Mouse (Mus musculus) limb, embryonic 11.5 days (tissue): ENCODE data around the gene Lpp. TPM values are rescaled to one million over a fixed set of nuclear protein-coding genes. Genes with fewer than 3 reads are reported as not detected.

ENCODE experiments used
- ATAC-seq: fragments of 200-750 bp; cut with Nextera tagmentation; 2 replicates; pipeline ENCODE4 v1.8.0; 2017; ENCODE audit warnings: low read depth; ENCODE audit not compliant: insufficient number of reproducible peaks, low FRiP score, low TSS enrichment
- DNase-seq: peaks from one replicate; pipeline ENCODE4 v3.0.0-alpha.2; 2015; ENCODE audit warnings: low spot score
- H3K27ac ChIP-seq: fragments of 300-500 bp; sonication (generic); replicated peaks from 2 replicates; pipeline ENCODE4 v1.5.1; 2014; ENCODE audit warnings: low read depth, mild to moderate bottlenecking, low read length
- H3K27me3 ChIP-seq: fragments of 300-500 bp; sonication (generic); 2 replicates; pipeline ENCODE4 v1.6.1; 2014; ENCODE audit warnings: mild to moderate bottlenecking, low read length, mixed read lengths; ENCODE audit not compliant: control insufficient read depth, insufficient read depth
- H3K36me3 ChIP-seq: fragments of 300-500 bp; sonication (generic); 2 replicates; pipeline ENCODE4 v1.6.1; 2014; ENCODE audit warnings: mild to moderate bottlenecking, low read length, moderate library complexity, mixed read lengths; ENCODE audit not compliant: control insufficient read depth, insufficient read depth
- H3K4me1 ChIP-seq: fragments of 300-500 bp; sonication (generic); 2 replicates; pipeline ENCODE4 v1.6.1; 2014; ENCODE audit warnings: low read length, mixed read lengths; ENCODE audit not compliant: control insufficient read depth, insufficient read depth
- H3K4me2 ChIP-seq: fragments of 300-500 bp; sonication (generic); 2 replicates; pipeline ENCODE4 v1.6.1; 2014; ENCODE audit warnings: low read depth, mild to moderate bottlenecking, moderate library complexity; ENCODE audit not compliant: severe bottlenecking
- H3K4me3 ChIP-seq: fragments of 300-500 bp; sonication (generic); 2 replicates; pipeline ENCODE4 v1.5.1; 2014; ENCODE audit warnings: low read depth, low read length
- H3K9ac ChIP-seq: fragments of 300-500 bp; sonication (generic); 2 replicates; pipeline ENCODE4 v1.6.1; 2014; ENCODE audit warnings: mild to moderate bottlenecking, low read length
- H3K9me3 ChIP-seq: fragments of 300-500 bp; sonication (generic); 2 replicates; pipeline ENCODE4 v1.6.1; 2016; ENCODE audit warnings: low read length; ENCODE audit not compliant: control insufficient read depth
- WGBS: fragments of 180-500 bp; shearing (Covaris S2); extraction: QIAGEN DNeasy Blood & Tissue Kit; methylation state at CpG from one replicate; pipeline ENCODE4 v1.1.7; 2014; 5-methylcytosine and 5-hydroxymethylcytosine counted together
- polyA plus RNA-seq: library from polyadenylated mRNA; unstranded; fragments of >200 nt; fragmentation: Nextera tagmentation; extraction: Ambion mirVana; gene quantifications from 2 replicates; pipeline ENCODE4 v1.2.1, GENCODE M21; 2014

Lpp gene
- polyA plus RNA-seq, 1 experiment from 2014 or later, result 38.2 TPM

DNA sequence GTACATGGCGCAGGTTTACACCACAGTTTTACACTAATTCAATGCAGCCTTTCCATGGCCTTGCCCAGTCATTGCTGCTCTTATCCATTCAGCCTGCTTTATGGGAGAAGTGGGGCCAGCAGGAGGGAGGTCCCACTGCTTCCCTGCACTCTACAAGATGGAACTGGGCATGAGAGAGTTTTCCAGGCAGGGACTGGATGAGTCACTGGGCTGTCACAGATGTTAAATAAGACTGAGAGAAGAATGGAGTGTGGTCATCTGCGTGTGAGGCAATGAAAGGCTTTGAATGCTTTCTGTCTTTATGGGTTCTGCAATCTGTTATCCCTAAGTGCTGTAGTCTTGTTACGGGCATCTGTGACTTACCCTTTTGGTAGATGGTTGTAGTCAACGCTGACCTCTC, 102.2 kb downstream of the Lpp start:
- H3K9me3 ChIP-seq, result no peaks in the 10 kb centered on the region
- no peak overlapping the region for H3K4me2 ChIP-seq
- H3K27ac ChIP-seq, result no peak overlapping the region
- 83% methylated on average over 4 of the region's 4 CpGs for WGBS
- no peak overlapping the region for H3K9ac ChIP-seq
- H3K36me3 ChIP-seq, result no peaks in the 10 kb centered on the region
- DNase-seq (no peak), ATAC-seq (no peak)
- no peak overlapping the region for H3K4me3 ChIP-seq
- no peaks in the 10 kb centered on the region for H3K27me3 ChIP-seq
- H3K4me1 ChIP-seq, result peaks cover 18% of the 10 kb centered on the region

DNA sequence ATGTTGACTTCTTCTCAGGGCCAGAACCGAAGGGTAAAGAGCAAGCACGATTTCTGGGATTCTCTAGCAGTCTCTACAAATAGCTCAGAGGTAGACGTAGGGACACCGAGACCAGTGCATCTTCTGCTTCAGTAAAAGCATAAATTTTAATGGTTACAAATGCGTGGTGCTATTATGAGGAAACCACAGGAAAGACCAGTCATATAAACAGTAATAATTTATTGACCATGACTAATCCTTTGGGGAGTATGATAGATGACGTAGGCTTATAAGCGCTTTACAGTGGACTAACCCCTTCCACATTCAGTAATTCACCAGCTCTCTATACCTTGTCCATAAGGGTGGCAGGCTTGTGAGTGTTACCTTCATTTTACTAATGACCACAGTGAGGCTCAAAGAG, 103.3 kb downstream of the Lpp start:
- DNase-seq (no peak), ATAC-seq (no peak)
- Histone ChIP-seq H3K4me2 (no peak overlapping the region), H3K27ac (no peak overlapping the region), H3K36me3 (no peaks in the 10 kb centered on the region), H3K27me3 (no peaks in the 10 kb centered on the region), H3K4me3 (no peak overlapping the region), H3K9me3 (no peaks in the 10 kb centered on the region), H3K9ac (no peak overlapping the region), H3K4me1 (peaks cover 10% of the 10 kb centered on the region; the same call in 1 of the 2 replicates)
- 91% methylated on average over 7 of the region's 7 CpGs for WGBS

DNA sequence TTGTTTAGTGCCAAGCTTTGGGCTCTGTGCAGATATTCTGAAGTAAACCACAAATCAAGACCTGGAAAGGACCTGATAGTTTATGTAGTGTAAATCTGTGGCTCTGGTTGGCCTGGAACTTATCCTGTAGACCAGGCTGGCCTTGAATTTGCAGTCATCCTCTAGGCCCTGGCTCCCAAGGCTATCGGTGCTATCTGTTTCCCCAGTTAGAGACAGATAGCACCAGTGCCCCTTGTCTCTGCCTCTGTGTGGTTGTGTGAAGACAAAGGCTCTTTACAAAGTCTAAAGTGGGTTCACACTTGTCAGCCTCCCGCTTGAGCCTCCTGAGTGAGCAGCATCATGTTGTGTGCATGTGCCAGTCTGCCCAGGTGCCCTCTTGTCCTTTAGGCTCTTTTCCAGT, 104.1 kb downstream of the Lpp start:
- H3K9ac ChIP-seq, result no peak overlapping the region
- WGBS, result 89% methylated on average over 2 of the region's 2 CpGs
- H3K27ac ChIP-seq, result no peak overlapping the region

DNA sequence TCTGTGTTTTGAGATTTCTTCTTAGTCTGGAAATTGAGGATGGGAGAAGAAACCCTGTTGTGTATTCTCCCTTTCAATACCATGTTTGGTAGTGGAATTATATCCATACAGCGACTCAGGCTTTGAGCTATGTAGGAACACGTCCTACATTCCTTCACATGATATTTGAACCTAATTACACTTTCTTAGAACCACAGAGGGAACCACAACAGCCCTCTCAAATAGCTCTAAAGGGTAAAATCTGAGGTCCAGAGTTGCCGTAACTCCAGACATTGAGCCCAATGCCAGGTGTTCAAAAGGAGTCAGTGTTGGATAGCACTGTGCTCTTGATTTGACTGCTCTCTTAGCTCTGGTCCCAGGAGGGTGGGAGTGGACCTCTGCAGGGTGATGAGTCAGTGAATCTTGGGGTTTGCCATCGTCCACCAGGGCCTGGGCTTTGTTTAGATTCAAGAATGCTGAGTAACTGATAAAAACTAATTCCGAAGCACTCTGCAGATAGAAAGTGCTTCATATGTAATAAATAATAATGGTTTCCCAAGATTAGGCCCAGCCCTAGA, 104.9 kb downstream of the Lpp start:
- Histone ChIP-seq H3K27ac (no peak overlapping the region), H3K9ac (no peak overlapping the region), H3K4me2 (no peak overlapping the region), H3K36me3 (no peaks in the 10 kb centered on the region), H3K4me3 (no peak overlapping the region), H3K27me3 (no peaks in the 10 kb centered on the region), H3K4me1 (peaks cover 5% of the 10 kb centered on the region; the same call in 1 of the 2 replicates), H3K9me3 (no peaks in the 10 kb centered on the region)
- DNase-seq, result no peak
- ATAC-seq, result no peak
- WGBS, result 84% methylated on average over 5 of the region's 5 CpGs

More for the DNA sequence above, 104.1 kb downstream of the Lpp start:
- Histone ChIP-seq H3K9me3 (no peaks in the 10 kb centered on the region), H3K36me3 (no peaks in the 10 kb centered on the region), H3K4me3 (no peak overlapping the region), H3K27me3 (no peaks in the 10 kb centered on the region), H3K4me1 (peaks cover 6% of the 10 kb centered on the region; the same call in 1 of the 2 replicates), H3K4me2 (no peak overlapping the region)
- ATAC-seq (no peak), DNase-seq (no peak)

DNA sequence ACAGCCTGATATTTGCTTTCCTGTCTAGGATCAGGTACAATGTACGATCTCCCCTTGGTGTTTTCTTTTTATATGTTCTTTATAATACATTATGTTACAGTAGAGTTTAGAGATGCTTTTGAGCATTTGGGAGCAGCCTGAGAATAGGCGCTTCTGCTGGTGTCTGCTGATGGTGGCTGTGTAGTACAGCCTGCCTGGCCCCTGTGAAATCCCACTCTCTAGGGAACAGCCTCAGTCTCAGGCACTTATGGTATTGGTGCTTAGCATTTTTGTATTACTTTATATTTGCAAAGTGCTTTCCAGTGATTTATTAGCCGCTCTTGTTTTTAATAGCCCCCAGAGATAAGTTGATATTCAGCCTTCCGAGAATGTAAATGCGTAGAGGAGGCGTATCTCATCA, 107.9 kb downstream of the Lpp start:
- Histone ChIP-seq H3K9me3 (no peaks in the 10 kb centered on the region), H3K36me3 (no peaks in the 10 kb centered on the region), H3K27me3 (no peaks in the 10 kb centered on the region), H3K4me2 (no peak overlapping the region), H3K27ac (no peak overlapping the region), H3K4me1 (0 out of 2 replicates have a peak, but pooled peaks cover 3% of the 10 kb centered on the region), H3K9ac (no peak overlapping the region), H3K4me3 (no peak overlapping the region)
- 78% methylated on average over 6 of the region's 6 CpGs for WGBS
- DNase-seq (no peak), ATAC-seq (no peak)

DNA sequence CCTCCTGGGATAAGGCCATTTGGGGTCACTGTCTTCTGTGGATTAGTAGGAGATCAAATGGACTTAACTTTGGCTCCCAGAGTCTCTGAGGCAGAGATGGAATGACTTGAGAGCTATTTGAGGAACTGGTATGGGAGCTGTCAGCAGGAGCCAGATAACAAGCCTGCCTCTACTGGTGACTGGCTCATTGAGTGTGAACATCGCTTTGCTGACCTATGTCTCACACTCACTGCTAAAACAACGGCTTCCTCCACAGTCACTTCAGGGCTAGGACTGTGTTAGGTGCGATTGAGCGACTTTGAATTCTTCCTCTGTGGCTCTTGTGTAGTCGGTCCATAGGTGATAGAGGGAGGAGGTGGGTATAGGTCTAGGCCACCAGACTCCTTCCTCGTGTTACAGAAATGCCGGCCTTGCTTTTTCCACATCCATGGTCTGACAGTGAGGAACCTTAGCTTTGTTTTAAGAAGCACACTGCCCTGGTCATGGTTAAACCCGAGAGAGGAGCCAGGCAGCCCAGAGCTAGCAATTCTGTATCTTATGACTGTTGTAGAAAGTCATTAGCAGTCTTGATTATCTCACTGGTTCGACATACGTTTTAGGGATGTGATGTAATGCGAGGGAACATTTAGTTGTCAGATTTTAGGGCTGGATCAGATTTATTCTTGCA, 108.5 kb downstream of the Lpp start:
- no peak overlapping the region for H3K4me3 ChIP-seq
- no peak overlapping the region for H3K9ac ChIP-seq
- no peak for DNase-seq
- no peak overlapping the region for H3K27ac ChIP-seq
- H3K4me1 ChIP-seq, result peaks cover 6% of the 10 kb centered on the region; the same call in 1 of the 2 replicates
- no peaks in the 10 kb centered on the region for H3K27me3 ChIP-seq
- 77% methylated on average over 11 of the region's 11 CpGs for WGBS
- no peaks in the 10 kb centered on the region for H3K9me3 ChIP-seq
- H3K36me3 ChIP-seq, result no peaks in the 10 kb centered on the region
- no peak for ATAC-seq
- H3K4me2 ChIP-seq, result no peak overlapping the region

DNA sequence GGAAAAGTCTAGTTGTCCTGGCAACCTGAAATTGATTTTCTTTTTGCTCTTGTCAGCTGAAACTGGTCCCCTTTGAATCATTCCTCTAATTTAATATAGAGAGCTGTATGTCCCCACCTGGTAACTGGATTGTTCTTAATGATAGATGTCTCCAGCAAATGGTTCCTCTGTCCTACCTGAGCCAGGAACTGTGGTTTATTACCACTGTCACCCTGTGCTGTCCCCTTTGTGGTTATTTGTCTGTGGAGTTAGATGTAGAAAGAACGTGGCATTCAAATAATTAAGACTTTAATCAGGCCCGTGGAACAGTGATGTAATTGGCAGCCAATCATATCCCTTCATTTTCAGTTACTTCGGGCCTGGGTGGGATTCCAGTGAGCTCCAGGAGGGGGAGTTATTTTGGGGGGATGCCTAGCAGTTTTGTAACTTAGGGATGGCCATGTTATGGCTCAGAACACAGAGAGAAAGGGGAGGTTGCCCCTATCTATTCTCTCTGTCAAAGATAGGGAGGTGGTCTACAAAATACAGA, 109.1 kb downstream of the Lpp start:
- H3K27ac ChIP-seq, result no peak overlapping the region
- no peak for ATAC-seq
- 84% methylated on average over 3 of the region's 3 CpGs for WGBS

DNA sequence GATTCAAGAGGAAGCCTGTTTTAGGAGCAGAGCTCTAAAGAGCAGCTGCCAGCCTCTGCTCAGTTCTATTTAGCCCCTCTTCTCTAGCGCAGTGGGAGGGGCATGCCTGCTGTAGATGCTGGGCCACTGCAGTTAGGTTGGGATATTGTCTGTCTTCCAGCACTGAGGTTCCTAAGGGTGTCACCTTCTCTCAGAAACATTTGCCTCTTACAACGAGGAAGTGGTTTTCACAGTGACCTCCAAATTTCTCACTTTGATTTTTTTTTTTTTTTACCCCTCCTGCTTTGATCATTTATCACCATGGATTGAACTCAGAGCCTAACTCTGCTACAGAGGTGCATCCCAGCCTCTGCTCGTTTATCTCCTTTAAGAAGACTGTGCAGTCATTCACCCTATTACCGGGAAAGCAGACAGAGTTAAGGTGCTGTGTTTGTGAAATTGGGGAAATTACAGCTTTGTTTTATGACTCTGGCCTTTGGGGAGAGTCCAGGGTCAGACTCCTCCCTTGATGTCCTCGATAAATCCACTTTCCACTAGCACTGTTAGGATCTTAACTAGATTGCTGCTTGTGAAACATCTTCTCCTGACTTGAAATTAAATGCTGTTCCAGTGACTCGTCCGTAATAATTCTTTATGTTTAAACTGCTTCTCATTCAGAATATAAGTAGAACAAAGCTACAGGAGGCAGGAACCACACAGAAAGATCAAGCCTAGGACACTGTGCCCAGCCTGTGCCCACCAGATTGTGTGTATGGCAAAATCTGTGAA, 111.7 kb downstream of the Lpp start:
- H3K36me3 ChIP-seq, result no peaks in the 10 kb centered on the region
- DNase-seq (no peak), ATAC-seq (no peak)
- no peaks in the 10 kb centered on the region for H3K27me3 ChIP-seq
- WGBS, result 29% methylated on average over 7 of the region's 7 CpGs
- peaks cover 7% of the 10 kb centered on the region; the same call in 1 of the 2 replicates for H3K4me1 ChIP-seq
- H3K9ac ChIP-seq, result no peak overlapping the region
- H3K27ac ChIP-seq, result no peak overlapping the region
- no peak overlapping the region for H3K4me2 ChIP-seq
- no peak overlapping the region for H3K4me3 ChIP-seq
- no peaks in the 10 kb centered on the region for H3K9me3 ChIP-seq

More for the DNA sequence above, 109.1 kb downstream of the Lpp start:
- DNase-seq, result no peak
- Histone ChIP-seq H3K4me3 (no peak overlapping the region), H3K27me3 (no peaks in the 10 kb centered on the region), H3K9ac (no peak overlapping the region), H3K4me1 (peaks cover 7% of the 10 kb centered on the region; the same call in 1 of the 2 replicates), H3K9me3 (no peaks in the 10 kb centered on the region), H3K36me3 (no peaks in the 10 kb centered on the region), H3K4me2 (no peak overlapping the region)
